Mouse (Mus musculus): ENCODE measurements around the gene 2810408A11Rik. TPM values are rescaled to one million over a fixed set of nuclear protein-coding genes. Genes with fewer than 3 reads are reported as not detected.
"Not testable (repeated sequence)": the region's sequence is repeated elsewhere in the genome, so short reads cannot be mapped to it uniquely, and the experiment has no call there.

2810408A11Rik gene
- polyA plus RNA-seq, 1 experiment from 2014 or later: 16.4 TPM

DNA sequence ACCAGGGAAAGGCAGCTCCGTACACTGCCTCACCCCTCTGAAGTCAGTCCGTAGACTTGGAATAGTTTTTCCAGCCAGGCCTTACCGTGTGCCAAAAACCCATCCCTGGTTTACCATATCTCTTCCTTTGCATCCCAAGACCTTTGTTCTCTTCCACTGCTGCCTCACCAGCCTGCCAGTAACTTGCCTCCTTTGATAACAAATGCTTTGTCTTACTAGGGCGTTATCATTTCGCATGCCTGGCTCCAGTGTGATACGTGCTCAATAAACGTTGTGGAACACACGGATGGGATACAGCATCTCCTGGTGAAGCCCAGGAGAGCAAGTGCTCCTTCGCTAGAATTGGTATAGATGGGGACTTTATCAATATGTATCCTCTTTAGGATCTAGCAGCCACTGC, 33.5 kb downstream of the 2810408A11Rik start:
- H3K9ac ChIP-seq (replicated peaks; ENCODE audit: low read depth, low read length): no peak overlapping the region
- H3K4me3 ChIP-seq (replicated peaks; ENCODE audit: low read length): no peak overlapping the region
- no peaks in the 10 kb centered on the region for H3K36me3 ChIP-seq (ENCODE audit: control insufficient read depth, insufficient read depth)
- WGBS: 70% methylated on average over 9 of the region's 9 CpGs
- no peaks in the 10 kb centered on the region for H3K4me1 ChIP-seq (replicated peaks; ENCODE audit: control insufficient read depth, insufficient read depth, low read length)
- H3K4me2 ChIP-seq (ENCODE audit: low read length): no peak overlapping the region
- no peaks in the 10 kb centered on the region; the same call in 1 of the 2 replicates for H3K27me3 ChIP-seq (replicated peaks; ENCODE audit: control insufficient read depth, insufficient read depth, low read length)
- no peak for ATAC-seq
- no peak overlapping the region for H3K27ac ChIP-seq (ENCODE audit: low read length)
- no peaks in the 10 kb centered on the region for H3K9me3 ChIP-seq (ENCODE audit: control insufficient read depth, low read length)

GRCm38 (mm10) chr11:69865561-69865960, 35.2 kb downstream of the 2810408A11Rik start:
- Histone ChIP-seq H3K4me1 (replicated peaks; ENCODE audit: control insufficient read depth, insufficient read depth, low read length) (no peaks in the 10 kb centered on the region), H3K9ac (replicated peaks; ENCODE audit: low read depth, low read length) (no peak overlapping the region), H3K36me3 (ENCODE audit: control insufficient read depth, insufficient read depth) (no peaks in the 10 kb centered on the region), H3K4me3 (replicated peaks; ENCODE audit: low read length) (no peak overlapping the region), H3K27ac (ENCODE audit: low read length) (no peak overlapping the region), H3K9me3 (ENCODE audit: control insufficient read depth, low read length) (no peaks in the 10 kb centered on the region), H3K4me2 (ENCODE audit: low read length) (no peak overlapping the region), H3K27me3 (replicated peaks; ENCODE audit: control insufficient read depth, insufficient read depth, low read length) (no peaks in the 10 kb centered on the region; the same call in 1 of the 2 replicates)
- WGBS: 77% methylated on average over 9 of the region's 9 CpGs
- ATAC-seq: no peak

GRCm38 (mm10) chr11:69864138-69864860, 36.5 kb downstream of the 2810408A11Rik start:
- no peak for ATAC-seq
- 37% methylated on average over 8 of the region's 8 CpGs for WGBS
- H3K27ac ChIP-seq (ENCODE audit: low read length): no peak overlapping the region

DNA sequence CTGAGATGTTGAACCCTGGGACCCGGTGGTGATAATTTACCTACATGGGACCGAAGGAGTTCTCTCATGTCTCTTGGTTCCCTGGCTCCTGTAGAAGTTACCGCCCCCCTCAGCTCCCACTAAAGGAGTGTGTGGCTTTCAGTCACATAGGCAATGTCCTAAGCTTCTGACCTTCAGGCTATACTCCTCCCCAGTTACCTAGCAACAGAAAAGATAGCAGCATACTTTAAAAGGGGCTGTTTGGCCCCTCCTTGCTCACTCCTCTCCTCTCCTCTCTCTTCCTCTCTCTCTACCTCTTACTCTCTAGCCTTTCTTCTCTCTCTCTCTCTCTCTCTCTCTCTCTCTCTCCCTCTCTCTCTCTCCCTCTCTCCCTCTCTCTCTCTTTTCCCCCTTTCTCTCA, 37.1 kb downstream of the 2810408A11Rik start:
- H3K9ac ChIP-seq (replicated peaks; ENCODE audit: low read depth, low read length); H3K4me2 ChIP-seq (ENCODE audit: low read length); H3K9me3 ChIP-seq (ENCODE audit: control insufficient read depth, low read length); ATAC-seq; H3K4me3 ChIP-seq (replicated peaks; ENCODE audit: low read length); H3K36me3 ChIP-seq (ENCODE audit: control insufficient read depth, insufficient read depth); H3K4me1 ChIP-seq (replicated peaks; ENCODE audit: control insufficient read depth, insufficient read depth, low read length); H3K27me3 ChIP-seq (replicated peaks; ENCODE audit: control insufficient read depth, insufficient read depth, low read length); H3K27ac ChIP-seq (ENCODE audit: low read length): not testable (repeated sequence)
- WGBS: 92% methylated on average over 3 of the region's 3 CpGs

More at GRCm38 (mm10) chr11:69864138-69864860, 36.5 kb downstream of the 2810408A11Rik start:
- Histone ChIP-seq H3K9me3 (ENCODE audit: control insufficient read depth, low read length) (no peaks in the 10 kb centered on the region), H3K36me3 (ENCODE audit: control insufficient read depth, insufficient read depth) (no peaks in the 10 kb centered on the region), H3K4me1 (replicated peaks; ENCODE audit: control insufficient read depth, insufficient read depth, low read length) (no peaks in the 10 kb centered on the region), H3K4me3 (replicated peaks; ENCODE audit: low read length) (no peak overlapping the region), H3K4me2 (ENCODE audit: low read length) (no peak overlapping the region), H3K9ac (replicated peaks; ENCODE audit: low read depth, low read length) (no peak overlapping the region), H3K27me3 (replicated peaks; ENCODE audit: control insufficient read depth, insufficient read depth, low read length) (no peaks in the 10 kb centered on the region; the same call in 1 of the 2 replicates)

DNA sequence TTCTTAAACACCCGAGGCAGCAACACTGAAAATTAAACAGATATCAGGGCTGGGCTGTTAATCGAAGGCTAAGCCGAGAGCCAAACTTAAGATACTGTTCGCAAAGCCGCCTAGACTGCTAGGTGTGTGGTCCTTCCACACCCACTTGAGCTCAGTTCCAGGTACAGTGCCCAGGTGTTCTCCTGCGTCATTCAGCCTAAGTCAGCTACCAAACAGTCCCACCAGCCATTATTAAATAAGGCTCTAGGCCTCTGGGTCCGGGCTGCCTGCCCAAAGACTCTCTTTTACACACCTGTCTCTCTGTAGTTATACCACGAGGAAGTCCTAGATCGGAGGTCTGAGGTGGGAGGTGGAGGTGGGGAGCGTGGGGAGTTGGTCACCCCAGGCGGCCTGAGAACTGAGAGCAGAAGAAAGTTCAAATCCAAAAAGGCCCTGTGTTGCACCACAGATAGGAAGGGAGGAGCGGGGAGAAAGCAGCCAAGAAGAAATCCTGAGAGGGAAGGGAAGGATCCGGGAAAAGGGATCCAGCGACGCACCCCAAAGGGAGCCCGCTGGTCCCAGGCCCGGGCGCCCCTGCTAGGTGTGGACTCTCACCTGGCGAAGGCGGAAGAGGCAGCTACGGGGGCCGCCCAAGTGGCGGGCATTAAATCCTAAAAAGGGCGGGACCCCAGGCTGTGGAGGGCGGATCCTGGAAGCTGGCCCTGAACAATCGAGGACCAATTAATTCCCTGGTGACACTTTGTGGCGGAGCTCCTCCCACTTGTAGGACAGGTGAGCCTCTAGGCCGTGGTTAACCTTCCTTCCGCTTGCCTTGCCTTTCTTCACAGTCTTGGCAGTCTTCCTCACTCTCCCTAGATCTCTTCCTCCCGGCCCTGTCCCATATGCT, 42.4 kb downstream of the 2810408A11Rik start, which contains the start of gene Tnk1:
Gene Tnk1, minus strand, starts transcription at position 618 of the 886 bp plus-strand sequence.
- no peaks in the 10 kb centered on the region for H3K9me3 ChIP-seq (ENCODE audit: control insufficient read depth, low read length)
- no peaks in the 10 kb centered on the region for H3K36me3 ChIP-seq (ENCODE audit: control insufficient read depth, insufficient read depth)
- H3K4me1 ChIP-seq (replicated peaks; ENCODE audit: control insufficient read depth, insufficient read depth, low read length): no peaks in the 10 kb centered on the region
- H3K27me3 ChIP-seq (replicated peaks; ENCODE audit: control insufficient read depth, insufficient read depth, low read length): peaks cover 17% of the 10 kb centered on the region
- WGBS: 21% methylated on average over 30 of the region's 30 CpGs
- ATAC-seq: no peak
- H3K4me2 ChIP-seq (ENCODE audit: low read length): no peak within 1 kb of the TSS
- H3K4me3 ChIP-seq (replicated peaks; ENCODE audit: low read length): no peak within 1 kb of the TSS
- H3K9ac ChIP-seq (replicated peaks; ENCODE audit: low read depth, low read length): no peak within 1 kb of the TSS
- H3K27ac ChIP-seq (ENCODE audit: low read length): no peak within 1 kb of the TSS

- no peak overlapping the region for H3K4me2 ChIP-seq (ENCODE audit: low read length)
- H3K36me3 ChIP-seq (ENCODE audit: control insufficient read depth, insufficient read depth): peaks cover 4% of the 10 kb centered on the region; the same call in 1 of the 2 replicates
- H3K9me3 ChIP-seq (ENCODE audit: control insufficient read depth, low read length): no peaks in the 10 kb centered on the region
- H3K27me3 ChIP-seq (replicated peaks; ENCODE audit: control insufficient read depth, insufficient read depth, low read length): peaks cover 17% of the 10 kb centered on the region
- no peak overlapping the region for H3K9ac ChIP-seq (replicated peaks; ENCODE audit: low read depth, low read length)
- H3K4me3 ChIP-seq (replicated peaks; ENCODE audit: low read length): no peak overlapping the region
- no peaks in the 10 kb centered on the region for H3K4me1 ChIP-seq (replicated peaks; ENCODE audit: control insufficient read depth, insufficient read depth, low read length)
- 13% methylated on average over 16 of the region's 16 CpGs for WGBS
- H3K27ac ChIP-seq (ENCODE audit: low read length): no peak overlapping the region
- peak; percentile 45; the same call in 1 of the 2 replicates for ATAC-seq
Observed at GRCm38 (mm10) chr11:69855347-69855746, 45.4 kb downstream of the 2810408A11Rik start.

DNA sequence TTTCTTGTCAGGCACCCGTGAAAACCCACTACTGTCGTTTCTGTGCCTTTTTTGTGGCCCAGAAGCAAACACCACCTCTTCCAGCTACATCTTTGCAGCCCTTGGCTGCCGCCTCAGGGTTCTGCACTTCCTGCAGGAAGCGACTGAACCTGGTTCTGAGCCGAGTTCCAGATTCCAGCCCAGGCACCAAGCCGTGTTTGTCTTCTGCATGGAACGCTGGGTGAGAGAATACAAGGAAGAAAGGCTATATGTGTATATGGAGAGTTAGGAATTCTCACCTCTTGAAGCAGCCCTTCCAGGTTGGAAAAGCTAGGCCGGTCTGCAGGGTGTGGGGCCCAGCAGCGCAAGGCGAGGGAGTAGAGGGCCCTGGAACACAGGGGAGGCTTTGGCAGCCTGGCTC, 46.1 kb downstream of the 2810408A11Rik start:
- ATAC-seq: no peak
- H3K4me1 ChIP-seq (replicated peaks; ENCODE audit: control insufficient read depth, insufficient read depth, low read length): no peaks in the 10 kb centered on the region
- 89% methylated on average over 10 of the region's 10 CpGs for WGBS
- H3K27me3 ChIP-seq (replicated peaks; ENCODE audit: control insufficient read depth, insufficient read depth, low read length): peaks cover 17% of the 10 kb centered on the region
- H3K9ac ChIP-seq (replicated peaks; ENCODE audit: low read depth, low read length): no peak overlapping the region
- H3K4me3 ChIP-seq (replicated peaks; ENCODE audit: low read length): no peak overlapping the region
- H3K9me3 ChIP-seq (ENCODE audit: control insufficient read depth, low read length): no peaks in the 10 kb centered on the region
- H3K36me3 ChIP-seq (ENCODE audit: control insufficient read depth, insufficient read depth): peaks cover 9% of the 10 kb centered on the region; the same call in 1 of the 2 replicates
- H3K27ac ChIP-seq (ENCODE audit: low read length): no peak overlapping the region
- no peak overlapping the region for H3K4me2 ChIP-seq (ENCODE audit: low read length)

GRCm38 (mm10) chr11:69853994-69854393, 46.8 kb downstream of the 2810408A11Rik start:
- no peaks in the 10 kb centered on the region for H3K9me3 ChIP-seq (ENCODE audit: control insufficient read depth, low read length)
- 80% methylated on average over 7 of the region's 7 CpGs for WGBS
- no peak overlapping the region for H3K27ac ChIP-seq (ENCODE audit: low read length)
- peaks cover 10% of the 10 kb centered on the region; the same call in 1 of the 2 replicates for H3K36me3 ChIP-seq (ENCODE audit: control insufficient read depth, insufficient read depth)
- H3K4me2 ChIP-seq (ENCODE audit: low read length): no peak overlapping the region
- peaks cover 16% of the 10 kb centered on the region for H3K27me3 ChIP-seq (replicated peaks; ENCODE audit: control insufficient read depth, insufficient read depth, low read length)
- H3K4me1 ChIP-seq (replicated peaks; ENCODE audit: control insufficient read depth, insufficient read depth, low read length): no peaks in the 10 kb centered on the region
- no peak overlapping the region for H3K9ac ChIP-seq (replicated peaks; ENCODE audit: low read depth, low read length)
- no peak overlapping the region for H3K4me3 ChIP-seq (replicated peaks; ENCODE audit: low read length)
- no peak for ATAC-seq

GRCm38 (mm10) chr11:69850754-69851153, 50.0 kb downstream of the 2810408A11Rik start:
- Histone ChIP-seq H3K36me3 (ENCODE audit: control insufficient read depth, insufficient read depth) (peaks cover 18% of the 10 kb centered on the region; the same call in 1 of the 2 replicates), H3K4me1 (replicated peaks; ENCODE audit: control insufficient read depth, insufficient read depth, low read length) (peaks cover 20% of the 10 kb centered on the region), H3K4me2 (ENCODE audit: low read length) (no peak overlapping the region), H3K9ac (replicated peaks; ENCODE audit: low read depth, low read length) (no peak overlapping the region), H3K27ac (ENCODE audit: low read length) (no peak overlapping the region), H3K4me3 (replicated peaks; ENCODE audit: low read length) (no peak overlapping the region), H3K9me3 (ENCODE audit: control insufficient read depth, low read length) (no peaks in the 10 kb centered on the region), H3K27me3 (replicated peaks; ENCODE audit: control insufficient read depth, insufficient read depth, low read length) (no peaks in the 10 kb centered on the region)
- 65% methylated on average over 8 of the region's 8 CpGs for WGBS
- ATAC-seq: no peak
